Mouse (Mus musculus) left cerebral cortex, postnatal 10 days (tissue): Measurements from ENCODE around the gene Gm11639. TPM values are rescaled to one million over a fixed set of nuclear protein-coding genes. Genes with fewer than 3 reads are reported as not detected.

Source experiments
- DNase-seq, 2 experiments: peaks; one replicate each; pipeline ENCODE4 v3.0.0; 2021 to 2022; ENCODE audit warnings: low spot score in 2 of 2, mixed read lengths in 1 of 2; ENCODE audit errors: extremely low spot score in 1 of 2
- intact Hi-C: fragments of 180-260 bp; cut with DNase I; formaldehyde crosslinking; loops from one replicate; pipeline ENCODE4 v1.15.1; 2025
- total RNA-seq, 2 experiments: library from RNA; stranded (reverse); gene quantifications; 2 replicates each; pipeline ENCODE4 v1.2.3; 2021

The Gm11639 gene
- total RNA-seq, 2 experiments from 2014 or later: 1.5 to 1.7 TPM

GRCm38 (mm10) chr11:104673412-104673811 lies 12.1 kb upstream of the Gm11639 start:
- intact Hi-C loops: no loop called here
- no peak for DNase-seq

DNA sequence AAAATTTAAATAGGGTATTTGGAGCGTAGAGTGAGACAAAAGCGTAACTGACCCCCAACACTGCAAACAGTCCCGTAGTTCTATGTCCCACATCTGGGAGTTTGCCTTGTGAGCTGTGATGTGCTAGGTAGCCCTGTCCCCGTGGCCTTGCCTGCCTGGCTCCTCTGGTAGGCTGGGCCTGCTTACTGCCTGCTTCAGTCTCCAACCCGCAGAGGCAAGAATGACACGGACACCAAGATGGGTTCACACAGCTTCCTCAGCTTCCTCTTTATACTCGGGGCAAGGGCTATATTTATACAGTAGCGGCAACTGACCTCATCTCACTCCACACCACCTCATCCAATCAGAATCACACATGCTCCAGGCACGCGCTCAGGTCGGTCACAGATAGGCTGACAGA lies 10.7 kb upstream of the Gm11639 start:
- intact Hi-C loops: no loop called here
- no peak for DNase-seq

DNA sequence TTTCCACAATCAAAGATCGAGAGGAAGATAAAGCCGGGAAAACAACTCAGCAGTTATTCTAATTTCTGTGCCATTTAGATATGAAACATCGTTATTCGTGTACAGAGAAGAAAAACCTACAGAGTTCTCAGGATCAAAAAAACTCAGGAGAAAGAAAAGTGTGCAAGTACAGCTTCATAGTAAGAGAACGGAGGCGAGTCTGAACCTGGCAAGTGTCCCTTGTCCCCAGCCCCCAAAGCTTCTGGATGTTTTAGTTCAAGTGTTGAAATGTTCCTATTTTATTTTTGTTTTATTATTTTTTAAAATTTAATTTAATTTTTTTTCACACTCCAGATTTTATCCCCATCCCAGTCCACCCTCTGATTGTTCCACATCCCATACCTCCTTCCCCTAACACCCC lies 7.7 kb downstream of the Gm11639 start:
- intact Hi-C loops: no loop called here
- DNase-seq: no peak

- intact Hi-C loops: no loop called here
- DNase-seq: no peak
Observed at GRCm38 (mm10) chr11:104704097-104704496, 18.6 kb downstream of the Gm11639 start.

GRCm38 (mm10) chr11:104707084-104707483 lies 21.6 kb downstream of the Gm11639 start:
- intact Hi-C loops: no loop called here
- DNase-seq: no peak

GRCm38 (mm10) chr11:104744995-104745568 lies 59.6 kb downstream of the Gm11639 start:
- intact Hi-C loops: no loop called here
- DNase-seq: no peak

DNA sequence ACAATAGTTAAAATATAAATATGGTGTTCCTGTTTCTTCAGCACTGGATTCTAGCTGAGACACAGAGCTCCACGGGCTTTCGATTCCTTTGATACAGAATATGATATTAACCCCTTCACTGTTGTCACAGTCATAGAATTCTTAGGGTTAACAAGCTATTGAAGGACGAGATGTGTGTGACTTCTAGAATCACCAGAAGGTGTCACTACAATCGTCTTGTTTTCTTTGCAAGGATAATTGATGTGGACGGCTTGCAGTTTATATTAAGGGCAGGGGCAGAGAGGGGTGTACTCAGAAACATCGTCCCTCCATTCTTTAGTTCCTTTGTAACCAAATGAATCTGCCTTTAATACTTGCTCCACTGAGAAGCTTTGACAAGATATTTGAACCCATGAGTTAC lies 80.3 kb downstream of the Gm11639 start:
- intact Hi-C loops: loop anchor here (5.0 kb wide), 1 partner anchor 362 kb away; the partner anchor contains the start of gene Mettl2

DNA sequence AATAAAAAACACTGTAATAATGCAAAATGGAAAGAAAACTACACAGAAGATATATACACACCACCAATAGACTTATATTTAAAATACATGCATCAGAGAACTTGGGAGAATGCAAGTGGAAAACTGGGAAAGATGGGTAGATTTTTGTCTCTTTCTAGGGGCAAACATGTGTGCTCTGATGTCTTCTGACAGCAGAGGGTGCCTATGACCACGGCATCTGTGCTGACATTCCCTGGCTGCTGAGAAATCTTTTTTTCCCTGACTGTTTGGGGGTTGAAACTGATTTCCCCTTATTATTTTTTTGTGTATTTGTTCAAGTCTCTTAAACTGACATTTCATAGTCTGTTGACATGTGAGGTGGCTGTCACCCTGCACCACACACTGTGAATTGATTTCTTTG lies 81.6 kb downstream of the Gm11639 start:
- no peak for DNase-seq
- intact Hi-C loops: loop anchor here (5.0 kb wide), 1 partner anchor 360 kb away; the partner anchor contains the start of gene Mettl2

More for the DNA sequence above, 80.3 kb downstream of the Gm11639 start:
- DNase-seq: no peak

- intact Hi-C loops: loop anchor here (5.0 kb wide), 1 partner anchor 359 kb away; the partner anchor contains the start of gene Mettl2
- peak; percentile 16 to 31 for DNase-seq
Observed at GRCm38 (mm10) chr11:104768072-104768471, 82.6 kb downstream of the Gm11639 start.

DNA sequence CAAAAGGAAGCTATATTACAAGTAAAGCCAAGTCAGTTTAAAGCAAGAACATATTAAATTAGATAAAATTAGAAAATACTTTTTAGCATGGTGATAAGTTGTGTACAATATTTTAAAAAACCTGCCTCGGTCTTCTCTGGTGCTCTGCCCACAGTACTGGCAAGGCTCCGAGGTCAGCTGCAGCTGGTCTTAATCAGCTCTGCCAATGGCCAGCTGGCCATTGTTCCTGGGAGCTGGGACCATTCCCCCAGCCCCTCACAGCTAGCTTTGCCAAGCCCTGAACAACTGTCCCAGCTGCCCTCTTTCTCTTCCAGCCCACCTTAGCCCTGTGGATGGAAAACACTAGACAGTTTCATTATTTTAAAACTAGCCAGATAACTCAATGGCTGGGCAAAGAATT lies 93.3 kb downstream of the Gm11639 start:
- DNase-seq: no peak

GRCm38 (mm10) chr11:104944723-104945122 lies 259.2 kb downstream of the Gm11639 start:
- no peak for DNase-seq
- intact Hi-C loops: no loop called here

More for the DNA sequence above, 93.3 kb downstream of the Gm11639 start:
- intact Hi-C loops: loop anchor here (10.0 kb wide), 1 partner anchor 184 kb away; no protein-coding TSS in a partner anchor

DNA sequence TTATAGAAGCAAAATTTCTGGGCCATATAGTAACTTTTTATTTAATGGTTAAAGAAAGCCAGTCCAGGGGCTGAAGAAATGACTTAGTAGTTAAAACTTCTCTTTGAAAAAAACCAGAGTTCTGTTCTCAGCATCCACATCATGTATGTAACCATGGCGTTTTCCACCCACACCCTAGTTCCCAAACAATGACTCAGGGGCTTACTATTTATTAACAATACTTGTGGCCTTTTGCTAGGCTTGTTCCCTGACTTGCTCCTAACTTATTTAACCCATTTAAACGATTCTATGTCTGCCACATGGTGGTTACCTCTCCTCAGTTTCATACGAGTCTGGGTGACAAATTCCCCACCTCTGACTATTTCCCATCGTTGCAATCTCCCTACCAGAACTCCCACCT lies 266.8 kb downstream of the Gm11639 start:
- no peak for DNase-seq
- intact Hi-C loops: no loop called here

DNA sequence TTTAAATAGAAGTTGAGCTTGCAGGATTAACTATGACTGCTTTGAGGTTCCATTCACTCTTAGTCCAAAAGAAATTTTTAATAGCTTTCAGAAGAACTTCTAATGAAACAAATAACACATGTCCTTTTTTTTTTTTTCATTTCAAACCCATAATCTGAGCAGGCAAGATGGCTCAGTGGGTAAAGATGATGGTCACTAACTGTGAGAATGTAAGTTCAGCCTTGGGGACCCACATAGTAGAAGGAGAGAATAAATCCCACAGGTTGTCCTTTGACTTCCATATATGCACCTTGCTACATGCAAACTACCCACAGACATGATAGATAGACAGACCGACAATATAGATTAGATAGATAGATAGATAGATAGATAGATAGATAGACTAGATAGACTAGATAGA lies 282.4 kb downstream of the Gm11639 start:
- DNase-seq: no peak
- intact Hi-C loops: no loop called here

DNA sequence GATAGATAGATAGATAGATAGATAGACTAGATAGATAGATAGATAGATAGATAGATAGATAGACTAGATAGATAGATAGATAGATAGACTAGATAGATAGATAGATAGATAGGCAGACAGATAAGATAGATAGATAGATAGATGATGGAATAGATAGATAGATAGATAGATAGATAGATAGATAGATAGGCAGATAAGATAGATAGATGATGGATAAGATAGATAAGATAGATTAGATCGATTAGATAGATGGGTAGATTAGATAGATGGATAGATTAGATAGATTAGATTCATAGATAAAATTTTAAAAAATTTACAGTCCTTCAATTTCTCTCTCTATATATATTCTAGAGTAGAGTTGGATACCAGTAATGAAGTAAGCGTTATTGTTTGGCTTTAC lies 282.9 kb downstream of the Gm11639 start:
- intact Hi-C loops: no loop called here
- DNase-seq: no peak

DNA sequence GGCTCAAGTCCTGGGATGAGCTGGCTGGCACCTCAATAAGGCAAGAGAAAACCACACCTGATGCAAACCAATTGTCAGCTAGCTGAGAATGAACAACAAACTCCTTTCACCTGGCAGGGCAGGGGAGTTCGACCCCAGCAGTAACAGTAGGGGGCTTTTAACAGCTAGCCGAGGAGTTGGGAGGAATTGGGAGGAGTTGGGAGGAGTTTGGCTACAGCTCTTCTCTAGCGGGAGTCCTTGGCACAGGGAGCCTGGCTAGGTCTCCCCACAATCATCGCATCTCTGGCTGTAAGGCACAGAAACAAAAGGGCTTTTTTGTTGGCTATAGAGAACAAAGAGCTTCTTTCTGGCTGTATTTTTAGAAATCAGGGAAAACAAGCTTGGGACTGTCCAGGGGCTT lies 285.8 kb downstream of the Gm11639 start:
- intact Hi-C loops: no loop called here
- DNase-seq: peak in 1 of 2 experiments; percentile 2

DNA sequence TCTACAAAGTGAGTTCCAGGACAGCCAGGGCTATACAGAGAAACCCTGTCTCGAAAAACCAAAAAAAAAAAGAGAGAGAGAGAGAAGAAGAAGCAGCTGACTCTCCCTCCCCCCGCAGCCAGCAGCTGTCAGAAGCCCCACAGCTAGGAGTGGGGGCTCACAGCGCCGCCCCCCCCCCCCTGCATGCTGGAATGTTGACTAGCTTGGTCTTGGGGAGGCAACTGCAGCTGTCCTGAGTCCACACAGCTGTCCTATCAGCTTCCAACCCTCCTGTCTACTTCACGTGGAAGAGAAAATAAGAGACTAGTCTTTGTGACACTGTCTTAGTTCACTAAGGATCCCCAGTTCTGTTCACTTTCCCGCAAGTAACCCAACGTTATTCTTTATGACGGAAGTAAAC lies 287.0 kb downstream of the Gm11639 start:
- intact Hi-C loops: no loop called here
- no peak for DNase-seq

DNA sequence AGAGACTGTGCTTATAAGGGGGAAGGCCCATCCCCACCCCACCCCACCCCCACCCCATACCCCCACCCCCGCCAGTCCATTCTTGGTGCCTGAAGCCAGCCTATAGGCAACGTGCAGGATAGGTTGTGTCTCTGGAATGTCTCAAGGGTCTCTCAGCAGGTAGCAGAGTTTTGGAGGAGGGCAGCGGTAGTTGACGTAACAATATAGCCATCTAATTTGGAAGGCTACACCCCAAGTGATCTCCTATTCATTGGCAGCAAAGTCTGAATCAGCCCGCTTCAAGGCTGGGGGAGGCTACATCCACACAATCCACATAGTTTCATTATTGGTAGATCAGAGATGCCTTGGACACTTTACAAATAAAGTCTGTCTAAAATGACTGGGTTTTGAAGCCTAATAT lies 292.5 kb downstream of the Gm11639 start:
- intact Hi-C loops: no loop called here
- DNase-seq: no peak

GRCm38 (mm10) chr11:104981342-104982055 lies 296.0 kb downstream of the Gm11639 start:
- intact Hi-C loops: no loop called here
- DNase-seq: no peak

- intact Hi-C loops: no loop called here
- DNase-seq: no peak
Observed at GRCm38 (mm10) chr11:105009232-105009631, 323.7 kb downstream of the Gm11639 start.

DNA sequence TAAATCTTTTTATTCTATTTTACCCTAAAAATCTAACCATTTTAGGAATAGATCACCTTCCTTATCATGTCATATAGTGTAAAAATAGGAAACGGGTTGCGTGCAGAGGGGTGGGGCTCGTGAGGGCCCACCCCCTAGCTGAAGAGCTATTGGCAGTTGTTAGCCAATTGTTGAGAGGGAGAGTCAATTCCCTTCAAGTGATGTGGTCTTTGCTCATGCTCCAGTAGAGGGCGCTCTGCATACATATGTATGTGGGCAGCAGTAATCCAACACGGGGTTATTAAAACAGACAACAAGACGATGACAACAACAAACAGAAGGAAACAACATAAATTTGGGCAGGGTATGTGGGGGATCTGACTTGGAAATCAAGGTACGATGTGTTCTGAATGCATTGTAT lies 335.6 kb downstream of the Gm11639 start:
- DNase-seq: no peak
- intact Hi-C loops: no loop called here
